Mouse (Mus musculus) lung, adult 2 months (tissue): Measurements from ENCODE around the gene Krtap28-13.
A peak's percentile ranks its signal among the peaks of the same experiment; 100 is the strongest.

ENCODE experiments used
- CTCF ChIP-seq: fragments of 200-500 bp; IDR thresholded peaks from 2 replicates; pipeline ENCODE4 v1.5.1; 2011; ENCODE audit warnings: mild to moderate bottlenecking, low read length, control low read depth; ENCODE audit not compliant: insufficient read depth
- POLR2A ChIP-seq: fragments of 200-500 bp; IDR thresholded peaks from 2 replicates; pipeline ENCODE4 v1.6.1; 2011; ENCODE audit warnings: low read depth, mild to moderate bottlenecking, control low read depth, low read length, borderline replicate concordance; ENCODE audit errors: extremely low read depth

- no peak for TF ChIP-seq CTCF
- peak; percentile 51; the same call in 1 of the 2 replicates for TF ChIP-seq POLR2A
Measured at GRCm38 (mm10) chr1:83038109-83038672, 22.5 kb upstream of the Krtap28-13 start, which contains the start of gene Slc19a3.
